Mouse (Mus musculus) T-helper 17 cell (primary cell): ENCODE results near the gene Kmt2d.

Source experiments
- in situ Hi-C, 2 experiments: fragments of 300-600 bp; cut with MboI, MseI; formaldehyde crosslinking; loops; 1 replicate in 1 of 2; 2 replicates in 1 of 2; pipeline ENCODE4 v1.15.1; 2025; ENCODE audit warnings: high pct_unique_total_duplicates in 2 of 2

Kmt2d gene

GRCm38 (mm10) chr15:98804054-98804453 lies 67.0 kb downstream of the Kmt2d start:
- in situ Hi-C loops = loop anchor here in 1 of 2 experiments (5.0 kb wide), 1 partner anchor 132 kb away; no protein-coding TSS in a partner anchor

GRCm38 (mm10) chr15:98802926-98803325 lies 68.1 kb downstream of the Kmt2d start:
- in situ Hi-C loops = loop anchor here in 1 of 2 experiments (5.0 kb wide), 1 partner anchor 131 kb away; no protein-coding TSS in a partner anchor

GRCm38 (mm10) chr15:98799396-98799795 lies 71.6 kb downstream of the Kmt2d start:
- in situ Hi-C loops = loop anchor here in 1 of 2 experiments (10.0 kb wide), 1 partner anchor 165 kb away; the partner anchor contains the start of gene Cacnb3

GRCm38 (mm10) chr15:98798903-98799302 lies 72.1 kb downstream of the Kmt2d start:
- in situ Hi-C loops = loop anchor here in 1 of 2 experiments (10.0 kb wide), 1 partner anchor 164 kb away; the partner anchor contains the start of gene Cacnb3

GRCm38 (mm10) chr15:98797835-98798492 lies 73.0 kb downstream of the Kmt2d start:
- in situ Hi-C loops = loop anchor here in 1 of 2 experiments (10.0 kb wide), 1 partner anchor 163 kb away; the partner anchor contains the start of gene Cacnb3

- in situ Hi-C loops = loop anchor here in 1 of 2 experiments (10.0 kb wide), 1 partner anchor 162 kb away; the partner anchor contains the start of gene Cacnb3
These were observed 74.0 kb downstream of the Kmt2d start for GRCm38 (mm10) chr15:98796803-98797595.

GRCm38 (mm10) chr15:98793141-98793698 lies 77.8 kb downstream of the Kmt2d start:
- in situ Hi-C loops = loop anchor here in 1 of 2 experiments (10.0 kb wide), 1 partner anchor 158 kb away; the partner anchor contains the start of gene Cacnb3

GRCm38 (mm10) chr15:98792233-98793020 lies 78.6 kb downstream of the Kmt2d start:
- in situ Hi-C loops = loop anchor here in 1 of 2 experiments (10.0 kb wide), 1 partner anchor 158 kb away; the partner anchor contains the start of gene Cacnb3

GRCm38 (mm10) chr15:98791771-98792170 lies 79.2 kb downstream of the Kmt2d start:
- in situ Hi-C loops = loop anchor here in 1 of 2 experiments (10.0 kb wide), 1 partner anchor 157 kb away; the partner anchor contains the start of gene Cacnb3

GRCm38 (mm10) chr15:98791221-98791620 lies 79.8 kb downstream of the Kmt2d start:
- in situ Hi-C loops = loop anchor here in 1 of 2 experiments (10.0 kb wide), 1 partner anchor 156 kb away; the partner anchor contains the start of gene Cacnb3

- in situ Hi-C loops = loop anchor here in 1 of 2 experiments (10.0 kb wide), 1 partner anchor 156 kb away; the partner anchor contains the start of gene Cacnb3
These were observed 80.2 kb downstream of the Kmt2d start for GRCm38 (mm10) chr15:98790761-98791160.

GRCm38 (mm10) chr15:98789661-98790535 lies 81.1 kb downstream of the Kmt2d start, which contains the start of gene Wnt1:
Gene Wnt1, plus strand, starts transcription at chr15:98789857.
- in situ Hi-C loops = loop anchor here in 1 of 2 experiments (10.0 kb wide), 1 partner anchor 155 kb away; the partner anchor contains the start of gene Cacnb3

GRCm38 (mm10) chr15:98788972-98789660 lies 81.9 kb downstream of the Kmt2d start:
- in situ Hi-C loops = no loop called here

GRCm38 (mm10) chr15:98787930-98788329 lies 83.1 kb downstream of the Kmt2d start:
- in situ Hi-C loops = no loop called here

- in situ Hi-C loops = no loop called here
These were observed 85.3 kb downstream of the Kmt2d start for GRCm38 (mm10) chr15:98785744-98786143.
